ENCODE assay signal across 8 mouse cellular contexts in genomic region chr10:12614465-12615199, GRCm38 (mm10).
DNase-seq lines count a peak whose midpoint lies in the region; ATAC-seq and TF ChIP-seq lines count a peak whose summit lies in the region.
"Had no signal": no experiment of that assay in that cellular context is flagged by ENCODE, and none has a peak within 500 bp of the region (broad histone marks: within the 10 kb centered on the region; RNA-seq: fewer than 3 reads in every experiment).

No protein-coding gene starts in this region.

- intact Hi-C loops in left cerebral cortex, postnatal 25 days (cut with DNase I), result loop anchor here (5.0 kb wide), 2 partner anchors 397 to 772 kb away; no protein-coding TSS in a partner anchor

- 46% methylated on average over 22 of the region's 22 CpGs for WGBS in thymus, adult 2 months

- no peak for TF ChIP-seq CTCF in thymus, adult 2 months (IDR thresholded peaks at IDR 0.05; ENCODE audit: borderline replicate concordance, control insufficient read depth, extremely low read depth, insufficient read depth, low read length, poor library complexity)

- H3K4me3 ChIP-seq in thymus, adult 2 months (ENCODE audit: control insufficient read depth, insufficient read depth, low read length), result no peak overlapping the region
- H3K4me3 ChIP-seq: erythroblast, embryonic 14.5 days had no signal

- TF ChIP-seq POLR2A in thymus, adult 2 months (IDR thresholded peaks at IDR 0.05; ENCODE audit: control insufficient read depth, extremely low read depth, insufficient read depth, low read length, poor library complexity), result no peak

- no peak overlapping the region for H3K27ac ChIP-seq in thymus, adult 2 months (ENCODE audit: control insufficient read depth, insufficient read depth, low read length)

- peaks cover 6% of the 10 kb centered on the region for H3K4me1 ChIP-seq in thymus, adult 2 months (replicated peaks; ENCODE audit: control insufficient read depth, insufficient read depth, low read length)

- H3K36me3 ChIP-seq in thymus, adult 2 months (ENCODE audit: control insufficient read depth, insufficient read depth, low read length), result no peaks in the 10 kb centered on the region

- H3K27me3 ChIP-seq in thymus, adult 2 months (ENCODE audit: control insufficient read depth, insufficient read depth, low read length), result no peaks in the 10 kb centered on the region

- peak; percentile 9 for DNase-seq in thymus, postnatal 25 days
- DNase-seq in thymus, adult 2 months, result no peak
- peak; percentile 60 to 69 for DNase-seq in cerebellum, postnatal 25 days
- DNase-seq in gastrocnemius, postnatal 4 days (ENCODE audit: low spot score in 2 of 2), result peak; percentile 16 to 20
- peak; percentile 47 to 73 for DNase-seq in left cerebral cortex, postnatal 25 days (ENCODE audit: low spot score in 2 of 2)
- DNase-seq in retina, adult 2 months (ENCODE audit: low read depth, low spot score), result peak; percentile 9

- ATAC-seq in megakaryocyte-erythroid progenitor cell, adult 5-6 weeks (replicated peaks; ENCODE audit: low FRiP score, low TSS enrichment, poor library complexity, severe bottlenecking), result no peak
